Mouse (Mus musculus) ES-CJ7 (cell line): Measurements from ENCODE around the gene Kctd2.
A peak's percentile ranks its signal among the peaks of the same experiment; 100 is the strongest.

ENCODE experiments used
- DNase-seq: peaks from one replicate; pipeline ENCODE4 v3.0.0; 2011; ENCODE audit warnings: low read depth, low spot score

The Kctd2 gene

GRCm38 (mm10) chr11:115400630-115401391, 19.1 kb upstream of the Kctd2 start:
- DNase-seq: no peak

- DNase-seq: peak; percentile 87
Observed at GRCm38 (mm10) chr11:115403338-115404124, 16.4 kb upstream of the Kctd2 start, which contains the start of gene Mrpl58. TSS of gene Mrpl58 (plus strand) at chr11:115403752.

GRCm38 (mm10) chr11:115405723-115406122, 14.2 kb upstream of the Kctd2 start:
- DNase-seq: no peak

- DNase-seq: no peak
Observed at GRCm38 (mm10) chr11:115406858-115407401, 13.0 kb upstream of the Kctd2 start.

GRCm38 (mm10) chr11:115408266-115408920, 11.5 kb upstream of the Kctd2 start:
- DNase-seq: no peak

GRCm38 (mm10) chr11:115409556-115409955, 10.4 kb upstream of the Kctd2 start:
- no peak for DNase-seq

- DNase-seq: no peak
Observed at GRCm38 (mm10) chr11:115420336-115421190, 635 bp downstream of the Kctd2 start.

- DNase-seq: no peak
Observed at GRCm38 (mm10) chr11:115421328-115421727, 1.4 kb downstream of the Kctd2 start.

- no peak for DNase-seq
Observed at GRCm38 (mm10) chr11:115421972-115422371, 2.0 kb downstream of the Kctd2 start.

GRCm38 (mm10) chr11:115423091-115423490, 3.2 kb downstream of the Kctd2 start:
- no peak for DNase-seq

GRCm38 (mm10) chr11:115424666-115425065, 4.7 kb downstream of the Kctd2 start:
- DNase-seq: no peak

GRCm38 (mm10) chr11:115425671-115426070, 5.7 kb downstream of the Kctd2 start:
- no peak for DNase-seq

- peak; percentile 92 for DNase-seq
Observed at GRCm38 (mm10) chr11:115427482-115428331, 7.8 kb downstream of the Kctd2 start.

- DNase-seq: no peak
Observed at GRCm38 (mm10) chr11:115429307-115429706, 9.4 kb downstream of the Kctd2 start.

GRCm38 (mm10) chr11:115430561-115430960, 10.6 kb downstream of the Kctd2 start:
- no peak for DNase-seq

- no peak for DNase-seq
Observed at GRCm38 (mm10) chr11:115432814-115433213, 12.9 kb downstream of the Kctd2 start.

- DNase-seq: no peak
Observed at GRCm38 (mm10) chr11:115433342-115433741, 13.4 kb downstream of the Kctd2 start.

GRCm38 (mm10) chr11:115435596-115436337, 15.8 kb downstream of the Kctd2 start:
- peak; percentile 50 for DNase-seq

- DNase-seq: no peak
Observed at GRCm38 (mm10) chr11:115437571-115438122, 17.7 kb downstream of the Kctd2 start.
